Mouse (Mus musculus) embryonic facial prominence, embryonic 11.5 days (tissue): Measurements from ENCODE around the gene P2rx7. TPM values are rescaled to one million over a fixed set of nuclear protein-coding genes. Genes with fewer than 3 reads are reported as not detected.
"Not testable (repeated sequence)": the region's sequence is repeated elsewhere in the genome, so short reads cannot be mapped to it uniquely, and the experiment has no call there.

ENCODE experiments used
- ATAC-seq: fragments of 200-750 bp; cut with Nextera tagmentation; replicated peaks from 2 replicates; pipeline ENCODE4 v1.8.0; 2017; ENCODE audit warnings: low read depth; ENCODE audit not compliant: insufficient number of reproducible peaks, low FRiP score, low TSS enrichment
- DNase-seq: peaks from one replicate; pipeline ENCODE4 v3.0.0-alpha.2; 2015; ENCODE audit warnings: low spot score
- H3K27ac ChIP-seq: fragments of 300-500 bp; sonication (generic); replicated peaks from 2 replicates; pipeline ENCODE4 v1.5.1; 2014; ENCODE audit warnings: mild to moderate bottlenecking, low read depth, low read length, control low read depth
- H3K27me3 ChIP-seq: fragments of 300-500 bp; sonication (generic); 2 replicates; pipeline ENCODE4 v1.6.1; 2014; ENCODE audit warnings: mild to moderate bottlenecking, low read length, moderate library complexity, mixed read lengths; ENCODE audit not compliant: control insufficient read depth, insufficient read depth
- H3K36me3 ChIP-seq: fragments of 300-500 bp; sonication (generic); replicated peaks from 2 replicates; pipeline ENCODE4 v1.6.1; 2014; ENCODE audit warnings: low read depth, mild to moderate bottlenecking, low read length, moderate library complexity, mixed read lengths; ENCODE audit not compliant: control insufficient read depth, insufficient read depth
- H3K4me1 ChIP-seq: fragments of 300-500 bp; sonication (generic); 2 replicates; pipeline ENCODE4 v1.6.1; 2014; ENCODE audit warnings: low read length, mixed read lengths; ENCODE audit not compliant: control insufficient read depth, insufficient read depth
- H3K4me2 ChIP-seq: fragments of 300-500 bp; sonication (generic); 2 replicates; pipeline ENCODE4 v1.6.1; 2014; ENCODE audit warnings: low read depth, mild to moderate bottlenecking, control low read depth, low read length, moderate library complexity
- H3K4me3 ChIP-seq: fragments of 300-500 bp; sonication (generic); 2 replicates; pipeline ENCODE4 v1.5.1; 2014; ENCODE audit warnings: low read depth, low read length, control low read depth
- H3K9ac ChIP-seq: fragments of 300-500 bp; sonication (generic); replicated peaks from 2 replicates; pipeline ENCODE4 v1.6.1; 2014; ENCODE audit warnings: mild to moderate bottlenecking, control low read depth, low read length
- H3K9me3 ChIP-seq: fragments of 300-500 bp; sonication (generic); replicated peaks from 2 replicates; pipeline ENCODE4 v1.6.1; 2016; ENCODE audit warnings: mild to moderate bottlenecking, low read length, inconsistent platforms, mixed read lengths; ENCODE audit not compliant: control insufficient read depth
- WGBS: fragments of 180-500 bp; shearing (Covaris S2); extraction: QIAGEN DNeasy Blood & Tissue Kit; methylation state at CpG from one replicate; pipeline ENCODE4 v1.1.7; 2014; 5-methylcytosine and 5-hydroxymethylcytosine counted together
- polyA plus RNA-seq: library from polyadenylated mRNA; unstranded; fragments of >200 nt; fragmentation: Nextera tagmentation; extraction: Ambion mirVana; gene quantifications from 2 replicates; pipeline ENCODE4 v1.2.1, GENCODE M21; 2014

The P2rx7 gene
- polyA plus RNA-seq, 1 experiment from 2014 or later = 0.58 TPM

GRCm38 (mm10) chr5:122662501-122662900 is 18.8 kb downstream of the P2rx7 start:
- DNase-seq (no peak), ATAC-seq (no peak)
- H3K4me3 ChIP-seq = no peak overlapping the region
- H3K4me1 ChIP-seq = no peaks in the 10 kb centered on the region
- H3K4me2 ChIP-seq = no peak overlapping the region
- WGBS = 92% methylated on average over 6 of the region's 6 CpGs
- H3K27ac ChIP-seq = no peak overlapping the region
- no peaks in the 10 kb centered on the region for H3K27me3 ChIP-seq
- no peaks in the 10 kb centered on the region for H3K9me3 ChIP-seq
- no peak overlapping the region for H3K9ac ChIP-seq
- no peaks in the 10 kb centered on the region for H3K36me3 ChIP-seq

- ATAC-seq (no peak), DNase-seq (no peak)
- H3K27ac ChIP-seq = no peak overlapping the region
- no peak overlapping the region for H3K4me3 ChIP-seq
- H3K36me3 ChIP-seq = no peaks in the 10 kb centered on the region
- no peaks in the 10 kb centered on the region for H3K9me3 ChIP-seq
- no peak overlapping the region for H3K4me2 ChIP-seq
- no peak overlapping the region for H3K9ac ChIP-seq
- 48% methylated on average over 5 of the region's 5 CpGs for WGBS
- no peaks in the 10 kb centered on the region for H3K27me3 ChIP-seq
- H3K4me1 ChIP-seq = no peaks in the 10 kb centered on the region
Measured at GRCm38 (mm10) chr5:122665036-122665435, 21.3 kb downstream of the P2rx7 start.

GRCm38 (mm10) chr5:122668981-122669897 is 25.5 kb downstream of the P2rx7 start:
- Histone ChIP-seq H3K4me3 (no peak overlapping the region), H3K9ac (no peak overlapping the region), H3K9me3 (no peaks in the 10 kb centered on the region), H3K27ac (no peak overlapping the region), H3K4me1 (no peaks in the 10 kb centered on the region), H3K27me3 (no peaks in the 10 kb centered on the region), H3K36me3 (no peaks in the 10 kb centered on the region), H3K4me2 (no peak overlapping the region)
- WGBS = 84% methylated on average over 15 of the region's 15 CpGs
- ATAC-seq (no peak), DNase-seq (no peak)

GRCm38 (mm10) chr5:122671641-122672040 is 27.9 kb downstream of the P2rx7 start:
- DNase-seq, H3K9ac ChIP-seq, H3K36me3 ChIP-seq, H3K27ac ChIP-seq, ATAC-seq, H3K4me1 ChIP-seq, H3K9me3 ChIP-seq, H3K4me2 ChIP-seq, H3K4me3 ChIP-seq, H3K27me3 ChIP-seq: not testable (repeated sequence)
- WGBS = 75% methylated on average over 7 of the region's 7 CpGs

GRCm38 (mm10) chr5:122672298-122672697 is 28.6 kb downstream of the P2rx7 start:
- H3K4me2 ChIP-seq = no peak overlapping the region
- H3K4me3 ChIP-seq = no peak overlapping the region
- H3K4me1 ChIP-seq = no peaks in the 10 kb centered on the region
- H3K27me3 ChIP-seq = no peaks in the 10 kb centered on the region
- WGBS = 89% methylated on average over 5 of the region's 5 CpGs
- H3K9ac ChIP-seq = no peak overlapping the region
- DNase-seq (no peak), ATAC-seq (no peak)
- no peaks in the 10 kb centered on the region for H3K36me3 ChIP-seq
- no peak overlapping the region for H3K27ac ChIP-seq
- H3K9me3 ChIP-seq = no peaks in the 10 kb centered on the region

- H3K27me3 ChIP-seq = no peaks in the 10 kb centered on the region
- H3K27ac ChIP-seq = no peak overlapping the region
- H3K36me3 ChIP-seq = no peaks in the 10 kb centered on the region
- ATAC-seq = no peak
- no peak for DNase-seq
- no peaks in the 10 kb centered on the region for H3K9me3 ChIP-seq
- no peak overlapping the region for H3K4me2 ChIP-seq
- H3K4me3 ChIP-seq = no peak overlapping the region
- H3K9ac ChIP-seq = no peak overlapping the region
- no peaks in the 10 kb centered on the region for H3K4me1 ChIP-seq
- WGBS = 85% methylated on average over 8 of the region's 8 CpGs
Measured at GRCm38 (mm10) chr5:122676002-122676401, 32.3 kb downstream of the P2rx7 start.

GRCm38 (mm10) chr5:122677983-122678382 is 34.3 kb downstream of the P2rx7 start:
- Histone ChIP-seq H3K27ac (no peak overlapping the region), H3K4me1 (no peaks in the 10 kb centered on the region), H3K4me2 (no peak overlapping the region), H3K9ac (no peak overlapping the region), H3K36me3 (no peaks in the 10 kb centered on the region), H3K4me3 (no peak overlapping the region), H3K9me3 (no peaks in the 10 kb centered on the region), H3K27me3 (no peaks in the 10 kb centered on the region)
- DNase-seq = no peak
- 94% methylated on average over 9 of the region's 9 CpGs for WGBS
- no peak for ATAC-seq

GRCm38 (mm10) chr5:122679881-122680280 is 36.2 kb downstream of the P2rx7 start:
- WGBS = 90% methylated on average over 8 of the region's 8 CpGs

More at GRCm38 (mm10) chr5:122679881-122680280, 36.2 kb downstream of the P2rx7 start:
- no peaks in the 10 kb centered on the region for H3K9me3 ChIP-seq
- H3K36me3 ChIP-seq = no peaks in the 10 kb centered on the region
- H3K9ac ChIP-seq = no peak overlapping the region
- H3K4me1 ChIP-seq = no peaks in the 10 kb centered on the region
- no peaks in the 10 kb centered on the region for H3K27me3 ChIP-seq
- no peak overlapping the region for H3K4me3 ChIP-seq
- no peak overlapping the region for H3K27ac ChIP-seq
- DNase-seq (no peak), ATAC-seq (no peak)
- no peak overlapping the region for H3K4me2 ChIP-seq
